Mouse (Mus musculus) layer of hippocampus, adult 8-10 months (tissue): Measurements from ENCODE around the gene N4bp2. TPM values are rescaled to one million over a fixed set of nuclear protein-coding genes. Genes with fewer than 3 reads are reported as not detected.

ENCODE experiments used
- DNase-seq, 2 experiments: peaks; one replicate each; pipeline ENCODE4 v3.0.0; 2022; ENCODE audit warnings: low spot score in 2 of 2
- total RNA-seq, 4 experiments: library from RNA; stranded (reverse); gene quantifications; 2 replicates each; pipeline ENCODE4 v1.2.4; 2022

Gene N4bp2
- total RNA-seq, 4 experiments from 2014 or later, result 9.2 to 12.1 (median 10.0) TPM

DNA sequence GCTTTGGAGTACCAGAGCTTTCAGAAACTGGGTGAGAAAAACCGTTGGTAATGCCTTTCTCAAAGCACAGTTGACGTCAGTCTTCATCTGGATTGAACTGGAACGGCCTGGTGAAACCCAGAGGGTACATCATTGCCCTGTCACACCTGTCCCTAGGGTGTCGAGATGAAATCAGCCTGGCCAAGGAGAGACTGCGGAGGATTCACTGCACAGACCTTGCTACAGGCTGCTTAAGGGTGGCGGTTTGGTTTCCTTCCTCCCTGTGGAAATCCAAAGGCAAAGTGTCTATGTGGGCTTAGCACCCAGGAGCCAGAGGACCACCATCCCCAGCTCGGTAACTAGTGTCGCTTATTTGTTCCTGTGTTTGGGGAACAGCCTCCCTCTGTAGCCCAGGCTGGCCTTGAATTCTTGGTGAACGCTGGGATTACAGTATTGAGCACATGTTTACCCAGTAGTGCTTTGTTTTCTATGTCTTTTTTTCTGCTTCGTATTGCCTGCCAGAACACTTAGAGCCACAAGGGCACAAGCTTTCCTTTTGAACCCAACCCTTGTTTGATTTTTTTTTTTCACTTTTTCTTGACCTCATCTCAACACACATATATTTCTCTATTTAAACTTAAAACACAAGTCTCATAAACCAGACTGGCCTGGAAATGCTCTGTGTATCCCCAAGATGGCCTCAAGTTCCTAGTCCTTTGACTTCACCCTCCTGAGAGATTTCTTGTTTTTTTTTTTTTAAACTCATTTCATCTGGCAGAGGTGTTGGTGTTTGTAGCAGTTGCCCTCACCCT lies 98.0 kb downstream of the N4bp2 start, which contains the start of gene Rhoh:
TSS of gene Rhoh (plus strand) at position 60 of the 791 bp plus-strand sequence.
- DNase-seq, result no peak

DNA sequence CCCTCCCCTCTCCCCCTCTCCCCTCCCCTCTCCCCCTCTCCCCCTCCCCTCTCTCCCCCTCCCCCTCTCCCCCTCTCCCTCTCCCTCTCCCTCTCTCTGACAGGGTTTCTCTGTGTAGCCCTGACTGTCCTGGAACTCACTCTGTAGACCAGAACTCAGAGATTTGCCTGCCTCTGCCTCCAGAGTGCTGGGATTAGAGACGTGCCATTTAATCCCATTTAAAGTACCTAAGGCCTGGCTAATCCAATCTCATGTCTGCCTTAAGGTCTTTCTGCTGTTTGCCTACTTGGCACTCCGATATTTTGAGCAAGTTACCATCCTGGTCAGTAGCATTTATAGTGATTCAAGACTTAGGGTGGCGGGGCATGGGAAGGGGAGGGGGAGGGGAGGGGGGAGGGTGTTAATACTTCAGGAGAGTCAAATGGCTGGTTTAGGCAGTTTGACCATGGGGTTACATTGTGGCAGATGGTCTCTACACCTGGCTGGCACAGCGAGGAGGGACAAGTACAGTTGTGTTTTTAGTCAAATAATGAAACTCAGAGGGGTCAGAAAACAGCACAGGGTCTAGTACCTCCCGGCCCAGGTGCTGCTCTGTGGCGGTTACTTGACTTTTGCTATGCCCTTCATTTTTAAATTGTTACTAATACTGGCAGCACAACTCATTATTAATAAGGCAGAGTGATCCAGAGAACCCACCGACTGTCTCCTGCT lies 99.1 kb downstream of the N4bp2 start:
- DNase-seq, result no peak

DNA sequence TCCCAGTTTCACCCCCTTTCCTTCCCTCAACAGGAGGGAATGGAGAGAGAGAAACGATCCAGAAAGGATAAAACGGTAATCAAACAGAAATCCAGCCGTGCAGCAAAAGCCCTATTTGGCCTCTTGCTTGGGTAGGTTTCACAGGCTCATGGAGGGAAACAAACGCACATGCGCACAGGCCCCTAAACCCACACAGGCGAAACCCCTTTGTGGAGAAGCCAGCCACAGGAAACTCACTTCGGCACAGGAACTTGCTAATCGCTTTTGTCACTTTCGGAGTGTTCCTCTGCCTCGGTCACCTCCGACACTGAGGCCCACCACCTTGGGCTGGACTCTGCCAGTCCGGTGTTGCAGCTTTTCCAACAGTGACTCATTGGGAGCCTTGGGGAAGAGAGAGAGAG lies 100.0 kb downstream of the N4bp2 start:
- DNase-seq, result no peak

DNA sequence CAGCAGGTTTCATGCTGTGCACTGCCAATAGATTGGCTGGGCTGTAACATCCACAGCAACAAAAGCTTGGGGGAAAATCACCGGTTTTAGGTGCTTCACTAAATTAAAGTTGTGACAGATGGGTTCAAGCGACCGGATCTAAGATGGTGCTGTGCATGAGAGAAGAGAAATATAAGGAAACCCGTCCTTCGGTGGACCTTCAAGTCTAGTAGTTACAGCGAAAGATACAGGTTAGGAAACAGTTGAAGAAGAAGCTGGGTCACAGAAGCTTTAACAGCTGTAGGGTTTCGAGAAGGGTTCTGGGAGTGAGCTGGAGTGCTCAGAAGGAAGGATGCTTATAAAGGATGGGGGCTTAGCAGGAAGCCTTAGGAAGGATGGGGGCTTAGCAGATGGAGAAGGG lies 101.2 kb downstream of the N4bp2 start:
- DNase-seq, result no peak

DNA sequence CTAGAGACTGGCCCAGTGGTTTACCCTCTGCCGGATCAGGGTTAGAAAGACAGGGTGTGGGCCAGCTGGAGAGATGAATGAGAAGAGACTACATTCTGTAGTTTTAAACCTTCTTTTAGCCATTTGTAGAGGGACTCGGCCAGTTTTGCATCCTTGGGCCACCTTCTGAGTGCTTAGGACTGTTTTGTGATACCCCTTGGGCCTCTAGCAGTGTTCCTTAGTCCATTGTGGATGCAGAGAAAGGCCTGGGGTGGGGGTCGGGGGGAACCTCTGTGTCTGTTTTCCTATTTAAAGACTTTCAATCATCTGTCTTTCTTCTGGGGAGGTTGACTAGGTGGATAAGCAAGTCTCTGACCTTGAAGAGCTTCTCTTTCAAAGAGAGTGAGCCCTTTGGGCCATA lies 101.6 kb downstream of the N4bp2 start:
- no peak for DNase-seq

DNA sequence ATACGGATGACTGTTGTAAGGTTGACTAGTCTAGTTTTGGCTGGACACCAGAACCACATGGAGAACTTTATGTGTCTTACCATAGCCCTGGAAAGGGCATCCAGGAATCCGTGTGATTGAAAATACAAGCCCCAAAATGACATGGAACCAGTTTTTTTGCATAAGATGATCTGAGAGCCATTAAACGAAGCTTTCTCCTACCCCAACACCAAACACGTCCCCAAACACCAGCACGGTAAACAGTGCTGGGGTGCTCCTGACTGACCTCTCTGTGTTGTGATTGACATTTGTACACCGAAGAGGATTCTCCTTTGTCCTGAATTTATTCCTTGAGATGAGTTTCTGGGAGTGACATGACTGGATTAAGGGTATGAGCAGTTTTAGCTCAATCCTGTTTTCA lies 103.3 kb downstream of the N4bp2 start:
- no peak for DNase-seq

DNA sequence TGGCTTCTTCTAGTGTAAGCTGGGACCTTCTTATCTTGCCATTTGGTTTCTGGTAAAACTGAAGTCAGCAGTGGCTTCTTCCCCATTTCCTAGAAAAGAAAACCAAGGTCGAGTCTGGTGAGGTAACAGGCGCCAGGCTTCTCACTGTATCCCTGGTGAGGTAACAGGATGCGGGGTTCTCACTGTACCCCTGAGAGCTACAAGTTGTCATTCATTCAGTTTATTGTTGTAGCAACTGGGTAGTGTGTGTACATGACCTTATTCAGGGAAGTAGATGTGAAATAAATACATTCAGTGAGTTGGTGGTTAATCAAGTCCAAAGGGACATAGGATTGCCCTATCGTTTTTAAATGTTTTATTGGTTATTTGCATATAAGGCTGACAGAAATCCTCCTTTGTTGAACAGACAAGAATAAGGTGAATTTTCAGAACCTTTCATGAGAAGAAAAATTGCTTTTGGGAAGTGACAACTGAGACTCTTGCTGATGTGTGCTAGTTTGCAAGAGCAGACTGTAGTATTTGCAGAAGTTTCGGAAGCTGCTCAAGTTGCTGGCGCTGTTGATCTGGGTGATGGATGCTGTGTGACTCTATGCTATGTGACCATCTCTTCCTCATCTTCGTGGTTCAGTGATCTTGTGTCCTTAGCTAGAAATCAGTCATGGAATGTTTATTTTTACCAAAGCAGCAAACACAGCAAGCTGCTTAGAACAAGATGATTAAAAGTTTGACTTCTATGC lies 104.2 kb downstream of the N4bp2 start:
- DNase-seq, result no peak

DNA sequence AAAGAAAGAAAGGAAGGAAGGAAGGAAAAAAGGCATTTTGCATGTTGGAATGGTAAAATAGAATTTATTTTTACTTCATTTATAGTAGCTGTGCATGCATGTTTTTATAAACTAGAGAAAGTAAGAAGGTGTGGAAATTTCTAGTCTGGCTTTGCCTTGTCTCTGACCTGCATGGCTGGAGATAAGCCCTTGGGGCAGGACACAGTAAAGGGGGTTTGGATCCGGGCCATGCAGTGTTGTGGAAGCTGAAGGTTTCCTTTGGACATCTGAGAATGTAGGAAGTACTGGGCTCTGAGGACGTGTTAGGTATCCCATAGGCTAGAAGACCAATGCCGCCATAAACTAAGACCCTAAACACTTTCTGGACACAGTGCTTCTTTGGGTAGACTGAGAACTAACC lies 105.1 kb downstream of the N4bp2 start:
- no peak for DNase-seq

DNA sequence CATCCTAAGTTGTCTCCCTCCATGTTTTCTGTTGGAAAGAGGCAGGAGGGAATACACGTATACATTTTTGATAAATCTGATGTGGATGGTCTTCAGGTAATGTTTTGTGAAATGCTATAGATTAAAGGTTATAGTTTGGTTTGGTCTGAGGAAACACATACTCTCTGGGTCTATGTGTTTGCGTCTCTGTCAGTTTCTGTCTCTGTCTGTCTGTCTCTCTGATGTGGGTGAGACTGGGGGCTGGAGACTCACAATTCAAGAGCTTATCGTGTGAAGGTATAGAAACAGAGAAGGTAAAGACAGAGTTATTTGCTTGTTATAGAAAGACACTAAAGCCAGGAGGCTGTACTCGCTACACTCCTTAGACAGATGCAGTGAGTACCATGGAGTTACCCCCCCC lies 106.3 kb downstream of the N4bp2 start:
- DNase-seq, result no peak

DNA sequence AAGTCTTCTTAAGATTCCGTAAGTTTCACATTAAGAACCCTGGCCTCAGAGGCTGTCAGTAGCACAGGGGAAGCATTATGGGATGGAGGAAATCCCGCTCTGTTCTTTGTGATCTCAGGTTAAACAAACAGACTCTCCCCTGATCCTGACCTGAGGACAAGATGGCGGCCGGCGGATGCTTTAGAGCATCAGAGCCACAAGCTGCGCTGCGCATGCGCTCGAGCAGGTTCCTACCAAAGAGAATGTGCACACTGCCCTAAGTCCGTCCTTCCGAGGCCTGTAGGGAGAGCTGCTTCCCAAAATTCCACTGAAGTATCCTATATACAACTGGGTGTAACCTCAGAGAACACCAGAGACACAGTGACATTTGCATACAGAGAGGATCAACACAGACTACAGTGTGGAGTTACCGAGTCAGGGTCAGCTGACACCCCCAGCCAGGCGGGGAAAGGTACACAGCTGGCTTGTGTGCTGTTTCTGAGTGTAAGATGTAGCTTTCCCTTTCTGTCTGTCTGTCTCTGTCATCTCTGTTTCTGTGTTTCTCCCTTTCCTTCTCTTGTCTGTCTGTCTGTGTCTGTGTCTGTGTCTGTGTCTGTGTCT lies 108.1 kb downstream of the N4bp2 start:
- no peak for DNase-seq

DNA sequence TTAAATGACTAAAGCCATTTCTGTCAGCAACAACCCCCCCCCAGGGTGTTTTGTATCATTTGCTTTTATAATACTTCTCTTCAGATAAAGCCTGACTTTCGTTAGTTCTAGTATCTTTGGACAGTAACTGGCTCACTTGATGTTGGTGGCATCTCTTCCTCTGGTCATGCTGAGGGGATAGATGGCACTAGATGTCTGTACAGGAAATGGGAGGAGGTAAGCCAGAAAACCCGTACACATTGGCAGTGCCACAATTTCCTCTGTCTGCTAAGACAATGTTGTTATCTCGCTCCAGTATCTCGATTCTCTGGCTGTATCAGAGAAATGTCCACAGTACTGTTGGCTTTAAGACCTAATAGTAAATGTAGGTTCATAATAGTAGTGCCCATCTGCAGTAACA lies 109.9 kb downstream of the N4bp2 start:
- DNase-seq, result no peak

DNA sequence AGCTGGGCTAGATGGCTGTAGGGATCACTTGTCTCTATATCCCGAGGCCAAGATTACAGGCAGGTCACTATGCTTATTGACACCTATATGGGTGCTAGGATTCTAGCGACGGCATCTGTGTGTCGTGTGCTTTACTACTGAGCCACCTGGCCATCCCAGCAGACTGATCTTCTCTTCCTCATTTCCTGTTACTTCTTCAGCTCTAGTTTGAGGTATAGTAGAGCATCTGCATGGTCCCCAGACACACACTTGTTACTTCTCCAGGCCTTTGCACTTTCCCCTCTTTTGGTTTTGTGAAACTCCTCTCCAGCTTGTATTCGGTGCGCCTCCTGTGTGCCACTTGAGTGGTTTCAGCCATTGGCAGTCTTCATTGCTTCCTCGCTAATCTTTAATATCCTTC lies 111.9 kb downstream of the N4bp2 start:
- DNase-seq, result no peak

DNA sequence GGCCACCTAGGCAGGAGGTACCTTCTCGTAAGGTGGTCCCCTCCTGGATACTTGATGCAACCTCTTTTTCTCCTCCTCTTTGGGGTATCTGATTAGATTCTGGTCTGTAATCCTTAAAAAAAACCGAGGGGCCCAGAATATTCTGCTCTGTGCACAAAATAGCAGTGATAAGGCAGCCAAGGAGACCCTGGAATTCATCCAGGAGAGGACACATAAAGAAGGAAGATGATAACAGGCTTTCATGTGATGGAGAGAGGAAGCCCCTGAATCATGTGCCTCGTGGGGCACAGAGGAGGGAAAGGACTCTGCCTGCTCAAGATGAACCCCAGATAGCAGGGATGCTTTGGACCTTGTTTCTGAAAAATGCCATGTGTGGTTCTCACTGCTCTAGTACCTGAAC lies 115.0 kb downstream of the N4bp2 start:
- DNase-seq, result no peak

Other genes starting within 250 kb of the N4bp2 start
- 100 to 1,000 TPM; 147 to 159 (median 153) TPM for gene Smim14, start 226.3 kb upstream of the N4bp2 start, total RNA-seq
- gene Ube2k, start 226.3 kb upstream of the N4bp2 start, total RNA-seq, result 100 to 1,000 TPM; 119 to 124 (median 119) TPM
- 100 to 1,000 TPM in 1 of 4 experiments, 10 to 100 TPM in 3; 77.7 to 101 (median 85.5) TPM for gene Pds5a, start 65.2 kb upstream of the N4bp2 start, total RNA-seq
- 1 to 10 TPM in 3 of 4 experiments, under 1 TPM in 1; 0.94 to 3.7 (median 1.8) TPM for gene Rhoh, start 97.7 kb downstream of the N4bp2 start, total RNA-seq
- gene Chrna9, start 171.4 kb downstream of the N4bp2 start, total RNA-seq, result not detected
- gene 9130230L23Rik, start 240.8 kb downstream of the N4bp2 start, total RNA-seq, result not detected